Mouse (Mus musculus): ENCODE measurements around the gene Ndn.

Ndn gene

DNA sequence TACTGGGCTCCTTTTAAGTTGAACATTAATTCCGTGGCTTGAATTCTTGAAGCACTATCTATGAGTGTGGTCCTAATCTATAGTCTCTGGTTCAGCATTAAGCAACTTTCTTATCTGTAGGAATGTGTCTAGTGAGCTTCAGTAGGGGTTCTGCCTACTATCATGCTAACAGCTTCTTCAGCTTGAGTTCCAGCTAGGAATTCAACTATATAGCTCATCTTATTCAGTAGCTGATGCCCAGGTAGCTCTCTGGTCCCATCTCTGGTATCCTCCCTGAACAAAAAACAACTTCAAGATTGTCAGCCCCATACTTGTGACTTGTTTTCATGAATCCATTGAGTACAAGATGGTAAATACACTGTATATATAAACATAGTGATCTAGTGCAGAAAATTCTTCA, at the start of gene Ndn:
Gene Ndn (plus strand): TSS at position 301 of the 400 bp plus-strand sequence.
- DNase-seq, result no peak

DNA sequence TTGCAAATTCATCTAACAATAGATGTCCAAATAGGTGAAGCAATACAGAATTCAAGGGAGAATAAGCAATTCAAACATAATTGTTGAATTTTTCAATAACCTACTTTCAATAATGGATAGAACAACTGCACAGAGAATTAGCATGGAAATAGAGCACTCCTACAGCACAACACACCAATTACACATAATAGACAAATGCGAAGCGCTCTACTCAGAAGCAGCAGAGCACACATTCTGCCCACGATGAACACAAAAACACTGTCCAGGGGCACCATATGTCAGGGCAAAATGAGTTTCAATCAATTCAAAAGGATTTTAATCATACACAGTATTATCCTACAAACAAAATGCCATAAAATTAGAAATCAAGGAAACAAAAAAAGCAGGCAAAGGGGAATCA, 43.9 kb upstream of the Ndn start:
- no peak for DNase-seq

DNA sequence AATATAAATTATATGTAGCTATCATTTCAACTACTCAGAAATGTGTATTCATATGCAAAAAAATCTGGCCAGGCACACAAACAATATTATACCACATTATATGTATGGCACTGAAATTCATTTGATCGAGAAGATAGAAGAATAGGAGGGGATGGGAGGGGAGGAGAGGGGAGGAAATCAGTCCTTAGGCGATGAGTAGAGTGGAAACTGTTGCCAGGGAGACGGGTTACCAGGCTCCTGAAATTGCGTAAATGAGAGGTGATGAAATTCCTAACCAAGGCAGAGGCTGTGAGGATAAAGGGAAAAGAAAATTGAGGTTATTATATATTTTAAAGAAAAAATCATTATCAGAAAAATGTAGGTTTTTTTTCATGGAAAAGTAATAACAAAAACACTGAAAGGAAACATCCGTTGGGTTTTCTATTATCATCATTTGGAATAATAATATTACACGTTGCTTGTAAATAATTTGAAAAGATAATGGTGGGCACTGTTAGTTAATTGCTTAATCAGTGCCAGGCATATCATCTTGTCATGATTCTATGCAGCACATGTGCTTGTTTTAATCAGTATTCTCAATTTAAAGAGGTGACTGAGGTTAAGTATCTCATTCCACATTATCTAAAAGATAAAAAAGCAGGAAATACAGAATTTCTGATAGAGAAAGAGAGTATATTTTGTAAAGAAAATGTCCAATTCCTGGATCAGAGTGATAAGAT, 39.3 kb upstream of the Ndn start:
- no peak for DNase-seq

DNA sequence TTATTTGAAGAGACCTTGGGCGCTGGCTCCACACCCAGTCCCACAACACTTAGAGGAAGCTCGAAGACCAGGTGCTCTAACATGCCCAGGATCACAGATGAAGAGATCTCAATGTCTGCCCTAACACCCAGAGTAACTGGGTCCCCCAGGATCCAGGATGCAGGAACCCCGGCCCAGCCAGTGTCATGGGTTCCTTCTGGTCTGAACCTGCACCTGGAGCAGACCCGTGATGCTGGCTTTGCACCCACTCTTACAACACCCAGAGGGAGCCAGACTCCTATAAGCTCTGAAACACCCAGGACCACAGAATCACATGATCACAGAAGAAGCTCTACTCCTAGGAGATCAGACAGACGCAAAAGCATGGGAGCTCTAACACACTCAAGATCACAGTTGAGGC, 29.6 kb upstream of the Ndn start:
- DNase-seq, result no peak

DNA sequence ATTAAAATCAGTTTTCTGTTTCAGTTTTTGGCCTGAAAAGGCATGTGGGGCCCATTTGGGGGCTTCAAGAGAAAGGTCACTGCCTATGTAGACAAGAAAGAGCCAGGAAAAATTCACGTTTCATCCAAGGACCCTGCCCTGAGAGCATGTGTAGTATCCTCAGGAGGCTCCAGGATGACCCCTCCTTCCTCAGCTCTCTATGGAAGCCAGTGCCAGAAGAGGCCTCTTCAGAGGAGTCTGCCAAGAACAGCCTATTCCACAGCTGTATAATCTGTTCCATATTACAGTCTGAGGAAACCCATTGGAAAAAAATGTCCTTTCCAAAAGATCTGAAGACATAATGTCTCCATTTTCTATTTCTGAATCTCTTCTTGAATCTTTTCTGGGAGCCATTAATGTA, 958 bp upstream of the Ndn start:
- no peak for DNase-seq

DNA sequence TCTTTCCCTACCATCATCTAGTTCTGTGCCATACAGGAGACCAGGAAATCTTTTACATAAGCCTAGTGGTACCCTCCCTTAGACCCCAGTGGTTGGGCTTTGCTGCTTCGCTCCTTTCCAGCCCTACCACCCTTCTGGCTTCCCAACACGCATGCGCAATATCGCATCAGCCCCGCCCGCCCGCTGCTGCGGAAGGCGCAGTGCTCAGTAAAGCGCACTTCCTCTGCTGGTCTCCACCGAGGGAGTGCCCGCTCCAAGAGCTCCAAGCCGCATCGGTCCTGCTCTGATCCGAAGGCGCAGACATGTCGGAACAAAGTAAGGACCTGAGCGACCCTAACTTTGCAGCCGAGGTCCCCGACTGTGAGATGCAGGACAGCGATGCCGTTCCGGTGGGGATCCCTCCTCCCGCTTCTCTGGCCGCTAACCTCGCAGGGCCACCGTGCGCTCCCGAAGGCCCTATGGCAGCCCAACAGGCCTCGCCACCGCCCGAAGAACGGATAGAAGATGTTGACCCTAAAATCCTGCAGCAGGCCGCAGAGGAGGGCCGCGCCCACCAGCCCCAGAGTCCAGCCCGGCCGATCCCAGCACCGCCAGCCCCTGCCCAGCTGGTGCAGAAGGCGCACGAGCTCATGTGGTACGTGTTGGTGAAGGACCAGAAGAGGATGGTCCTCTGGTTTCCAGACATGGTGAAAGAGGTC, 1.9 kb downstream of the Ndn start:
- DNase-seq, result peak; percentile 62

DNA sequence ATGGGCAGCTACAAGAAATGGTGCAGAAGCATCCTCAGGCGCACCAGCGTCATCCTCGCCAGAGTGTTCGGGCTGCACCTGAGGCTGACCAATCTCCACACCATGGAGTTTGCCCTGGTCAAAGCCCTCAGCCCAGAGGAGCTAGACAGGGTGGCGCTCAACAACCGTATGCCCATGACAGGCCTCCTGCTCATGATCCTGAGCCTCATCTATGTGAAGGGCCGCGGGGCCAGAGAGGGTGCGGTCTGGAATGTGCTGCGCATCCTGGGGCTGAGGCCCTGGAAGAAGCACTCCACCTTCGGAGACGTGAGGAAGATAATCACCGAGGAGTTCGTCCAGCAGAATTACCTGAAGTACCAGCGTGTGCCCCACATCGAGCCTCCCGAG, 2.4 kb downstream of the Ndn start:
- DNase-seq, result no peak

DNA sequence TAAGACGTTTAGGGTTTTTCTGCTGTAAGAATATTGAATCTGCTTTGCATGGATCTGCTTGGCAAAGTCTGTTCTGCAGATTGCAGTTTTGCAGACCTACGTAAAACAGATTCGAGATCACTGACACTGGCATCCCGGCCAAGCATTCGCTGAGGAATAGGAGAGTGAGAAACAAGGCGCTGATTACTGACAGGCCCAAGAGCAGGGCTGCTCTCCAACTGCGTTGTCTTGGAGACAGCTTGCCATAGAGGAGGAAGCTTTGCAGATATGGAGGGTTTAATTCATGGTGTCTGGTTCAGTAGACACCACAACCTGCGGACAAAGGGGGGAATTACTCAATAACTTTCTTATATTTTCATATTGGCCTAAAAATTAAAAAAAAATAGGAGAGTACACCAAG, 4.9 kb downstream of the Ndn start:
- no peak for DNase-seq

DNA sequence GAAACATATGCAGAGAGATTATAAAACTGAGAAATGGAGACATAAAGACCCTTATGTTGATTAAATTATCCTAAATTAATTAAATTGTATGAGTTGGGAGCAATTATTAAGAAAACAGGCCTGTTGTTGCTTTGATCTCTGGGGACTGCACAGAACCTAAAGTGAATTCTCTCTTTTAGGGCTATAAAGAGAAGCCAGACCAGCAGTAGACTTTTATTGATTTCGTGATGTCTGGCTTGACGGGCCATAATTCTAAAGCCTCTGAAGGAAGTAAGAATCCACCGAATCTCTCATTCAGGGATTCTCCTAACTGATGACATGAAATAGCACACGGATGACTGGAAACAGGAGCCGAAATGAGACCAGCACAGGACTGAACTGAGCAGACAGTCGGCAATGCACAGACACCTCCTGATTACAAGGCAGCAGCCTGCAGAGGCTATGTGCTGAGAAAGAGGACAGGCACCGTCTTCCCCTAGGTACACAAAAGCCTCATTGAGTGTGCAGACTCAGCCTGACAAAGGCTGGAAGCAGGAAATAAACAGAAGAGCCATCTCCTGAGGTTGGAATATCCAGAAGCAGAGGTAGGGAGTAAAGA, 18.8 kb downstream of the Ndn start:
- no peak for DNase-seq

DNA sequence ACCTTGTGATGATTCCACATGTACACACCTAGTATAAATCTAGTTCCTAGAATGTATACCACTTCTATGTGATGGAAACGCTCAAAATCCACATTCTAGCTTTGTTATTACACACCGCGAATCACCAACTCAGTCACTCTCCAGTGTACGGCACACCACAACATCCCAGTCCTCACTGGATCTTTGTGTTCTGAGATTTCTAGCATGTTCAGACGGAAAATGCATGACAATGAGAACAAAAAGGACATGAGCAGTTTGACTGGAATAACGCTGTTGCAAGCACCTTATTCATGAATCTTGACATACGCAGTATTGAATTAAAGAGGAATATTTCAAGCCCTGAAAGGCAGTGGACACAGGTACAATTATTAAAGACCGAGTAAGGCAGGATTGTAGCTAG, 20.4 kb downstream of the Ndn start:
- DNase-seq, result no peak

DNA sequence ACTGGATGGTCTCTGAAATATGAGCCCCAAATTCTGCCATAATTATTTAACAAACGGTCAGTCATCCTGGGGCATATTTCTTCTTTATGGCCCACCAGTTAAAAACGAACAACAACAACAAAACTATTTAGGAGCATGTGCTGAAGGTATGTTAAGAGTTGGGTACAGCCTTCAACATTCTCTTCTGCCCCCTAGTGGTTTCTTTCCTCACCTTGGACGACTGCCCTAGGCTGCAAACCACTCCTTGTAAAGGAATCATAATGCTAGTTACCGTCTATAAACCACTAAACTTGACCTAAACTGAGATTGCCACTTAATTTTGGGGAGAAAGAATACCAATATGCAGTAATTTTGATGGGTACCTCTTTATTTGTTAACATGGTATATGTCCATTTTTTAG, 29.3 kb downstream of the Ndn start:
- DNase-seq, result no peak

DNA sequence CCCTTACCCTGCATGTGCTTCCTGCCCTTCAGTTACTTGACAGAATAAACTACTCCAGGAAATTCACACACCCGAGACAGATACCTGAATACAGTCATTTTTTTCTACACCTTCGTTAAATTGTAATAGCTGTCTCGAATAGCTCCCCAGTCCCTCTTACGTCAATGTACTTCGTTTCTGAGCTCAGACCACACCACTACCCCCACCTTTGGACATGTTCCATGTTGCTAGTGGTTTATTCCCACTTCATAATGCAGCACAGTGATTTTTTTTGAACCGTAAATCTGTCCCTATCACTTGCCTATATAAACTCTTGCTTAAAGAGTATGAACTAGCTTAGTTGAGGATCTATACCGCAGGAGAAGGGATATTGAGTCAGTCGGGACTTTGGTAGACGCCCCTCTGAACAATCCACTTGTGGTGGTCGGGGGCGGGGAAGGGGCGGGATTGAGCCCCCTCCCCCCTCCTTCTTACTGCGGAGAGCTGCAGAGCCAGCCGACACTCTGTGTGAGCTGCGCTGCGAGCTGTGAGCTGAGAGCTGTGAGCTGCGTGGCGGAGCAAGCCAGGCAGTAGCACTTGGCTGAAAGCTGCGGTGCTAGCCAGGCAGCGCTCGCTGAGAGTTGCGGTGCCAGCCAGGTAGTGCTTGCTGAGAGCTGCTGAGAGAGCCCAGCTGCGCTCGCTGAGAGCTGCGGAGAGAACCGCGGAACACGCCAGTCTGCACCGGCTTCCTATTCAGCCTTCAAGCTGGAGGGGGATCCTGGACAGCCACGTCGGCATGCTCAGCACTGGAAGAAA, 30.3 kb downstream of the Ndn start, which contains the start of gene Magel2:
Gene Magel2 (plus strand): TSS at position 501 of the 795 bp plus-strand sequence.
- DNase-seq, result peak; percentile 24

DNA sequence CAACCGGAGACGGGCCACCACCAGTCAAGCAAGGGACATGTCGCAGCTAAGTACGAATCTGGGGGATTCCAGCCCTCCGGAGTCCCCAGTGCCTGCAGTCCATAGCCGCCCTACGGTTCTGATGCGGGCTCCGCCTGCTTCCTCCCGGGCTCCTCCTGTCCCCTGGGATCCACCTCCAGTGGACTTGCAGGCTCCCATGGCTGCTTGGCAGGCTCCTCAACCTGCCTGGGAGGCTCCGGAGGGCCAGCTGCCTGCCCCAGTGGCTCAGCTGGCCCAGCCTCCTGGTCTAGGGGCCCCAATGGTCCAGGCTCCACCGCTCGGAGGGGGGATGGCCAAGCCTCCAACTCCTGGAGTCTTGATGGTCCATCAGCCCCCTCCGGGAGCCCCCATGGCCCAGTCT, 30.9 kb downstream of the Ndn start:
- DNase-seq, result no peak

DNA sequence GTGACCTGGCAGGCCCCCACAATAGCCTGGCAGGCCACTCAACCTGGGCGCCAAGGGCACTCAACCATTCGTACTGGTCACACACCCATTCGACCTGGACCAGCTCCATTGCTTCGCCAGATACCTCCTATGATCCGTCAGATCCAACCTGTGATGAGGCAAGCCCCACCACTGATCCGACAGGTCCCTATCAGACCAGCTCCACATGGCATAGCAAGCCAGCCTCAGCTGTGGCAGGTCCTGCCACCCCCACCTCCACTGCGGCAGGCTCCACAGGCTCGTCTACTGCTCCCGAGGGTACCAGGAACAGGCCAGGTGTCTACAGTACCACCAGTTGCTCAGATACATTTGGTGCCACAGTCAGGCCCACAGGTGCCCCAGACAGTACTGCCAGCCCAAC, 32.2 kb downstream of the Ndn start:
- DNase-seq, result no peak

DNA sequence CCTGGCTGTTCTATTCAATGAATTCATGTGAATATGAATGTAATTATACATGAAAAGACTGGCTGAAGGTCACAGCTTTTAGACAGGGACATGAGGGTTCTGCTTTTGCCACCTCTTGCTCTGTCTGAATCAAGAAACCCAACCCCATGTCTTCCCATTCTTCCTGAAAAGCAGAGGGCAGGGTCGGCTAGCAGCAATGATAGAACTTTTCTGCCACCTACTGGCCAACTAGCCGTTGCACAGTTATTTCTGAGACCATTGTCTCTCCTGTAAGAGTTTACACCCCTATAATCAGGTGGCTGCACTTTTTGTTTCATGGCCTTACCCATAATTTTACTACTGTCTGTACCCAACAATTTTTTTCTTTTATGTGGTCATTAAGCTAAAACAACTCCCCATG, 36.0 kb downstream of the Ndn start:
- DNase-seq, result no peak

DNA sequence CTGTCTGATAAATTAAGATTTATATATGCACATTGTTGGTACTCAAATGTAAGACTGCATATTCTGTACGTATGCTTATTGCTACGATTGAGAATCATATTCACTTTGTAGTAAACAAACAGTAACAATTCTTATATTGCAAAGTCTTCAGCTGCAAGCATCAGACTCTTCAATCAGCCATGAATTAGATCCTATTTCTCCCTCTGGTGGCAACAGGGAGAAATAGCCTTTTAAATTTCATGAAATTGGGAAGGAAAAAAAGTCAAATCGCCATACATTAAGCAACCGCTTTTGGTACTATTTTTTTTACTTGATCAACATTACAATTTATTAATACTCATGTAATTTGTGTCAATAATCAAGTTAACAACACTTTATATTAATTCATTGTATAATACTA, 41.9 kb downstream of the Ndn start:
- no peak for DNase-seq

DNA sequence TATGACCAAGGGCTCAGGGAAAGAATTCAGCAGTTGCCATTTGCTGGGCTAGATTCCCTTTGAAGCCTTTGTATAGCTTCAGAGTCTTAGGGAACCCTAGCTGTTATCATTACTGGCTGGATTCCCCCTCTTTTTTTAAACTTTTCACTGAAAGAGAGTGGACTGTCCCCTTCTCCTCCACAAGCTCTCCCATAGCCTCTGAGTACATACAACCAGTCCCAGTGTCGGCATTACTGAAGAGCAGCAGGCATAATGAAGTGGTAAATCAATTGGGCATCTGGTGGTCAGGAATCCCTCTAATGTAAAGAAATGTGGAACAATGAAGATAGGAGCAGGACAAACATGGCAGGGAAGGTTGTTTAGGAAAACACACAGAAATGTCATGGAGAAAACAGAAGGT, 45.8 kb downstream of the Ndn start:
- DNase-seq, result no peak

All from liver (tissue).